Mouse (Mus musculus) small intestine, adult 2 months (tissue): Measurements from ENCODE around the gene 4933417A18Rik.

Source experiments
- CTCF ChIP-seq: fragments of 200-500 bp; IDR thresholded peaks from 2 replicates; pipeline ENCODE4 v1.5.1; 2012; ENCODE audit warnings: low read depth, mild to moderate bottlenecking, control low read depth, inconsistent platforms, low read length, moderate library complexity, mixed read lengths; ENCODE audit not compliant: insufficient replicate concordance, insufficient read length; ENCODE audit errors: extremely low read depth
- POLR2A ChIP-seq: fragments of 200-500 bp; IDR thresholded peaks from 2 replicates; pipeline ENCODE4 v1.6.1; 2012; ENCODE audit warnings: low read depth, mild to moderate bottlenecking, control low read depth, inconsistent platforms, low read length, moderate library complexity

- TF ChIP-seq POLR2A (no peak), CTCF (no peak)
Measured at GRCm38 (mm10) chr13:34914614-34915013, 9.6 kb upstream of the 4933417A18Rik start.
